Mouse (Mus musculus): Measurements from ENCODE around the gene Rec114. TPM values are rescaled to one million over a fixed set of nuclear protein-coding genes. Genes with fewer than 3 reads are reported as not detected.

Rec114 gene
- polyA plus RNA-seq, 1 experiment: 0.50 TPM

DNA sequence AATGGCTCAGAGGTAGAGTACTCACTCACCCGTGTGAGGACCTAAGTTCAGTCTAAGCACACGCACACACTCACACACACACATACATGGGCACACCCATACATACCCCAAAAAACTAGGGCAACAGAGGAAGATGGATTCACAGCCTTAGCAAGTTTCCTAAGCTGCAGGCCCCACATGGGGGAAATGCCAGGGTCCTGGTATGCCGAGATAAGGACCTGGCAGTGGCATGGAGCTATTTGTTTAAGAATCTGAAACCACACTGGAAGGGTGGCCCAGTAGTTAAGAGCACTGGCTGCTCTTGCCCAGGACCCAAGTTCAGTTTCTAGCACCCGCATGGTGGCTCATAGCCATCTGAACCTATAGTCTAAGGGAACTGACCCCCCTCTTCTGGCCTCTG lies 19.4 kb upstream of the Rec114 start:
- no peaks in the 10 kb centered on the region for H3K4me1 ChIP-seq (ENCODE audit: control insufficient read depth, insufficient read depth, low read length)
- no peaks in the 10 kb centered on the region for H3K36me3 ChIP-seq (ENCODE audit: control insufficient read depth, insufficient read depth, low read length)
- H3K4me3 ChIP-seq (ENCODE audit: insufficient read depth, low read depth, low read length): no peak overlapping the region
- TF ChIP-seq POLR2A (IDR thresholded peaks at IDR 0.05; ENCODE audit: low read depth, low read length) (no peak), CTCF (conservative IDR thresholded peaks at IDR 0.05; ENCODE audit: insufficient read depth, insufficient read length, low read depth, low read length) (no peak)
- H3K27ac ChIP-seq (ENCODE audit: insufficient read depth, low read depth, low read length): no peak overlapping the region
- WGBS: 89% methylated on average over 4 of the region's 4 CpGs
- H3K27me3 ChIP-seq (replicated peaks; ENCODE audit: control insufficient read depth, insufficient read depth, low read length): no peaks in the 10 kb centered on the region
- no peak for DNase-seq

GRCm38 (mm10) chr9:58762086-58762485 lies 18.3 kb upstream of the Rec114 start:
- no peak for DNase-seq
- no peaks in the 10 kb centered on the region for H3K4me1 ChIP-seq (ENCODE audit: control insufficient read depth, insufficient read depth, low read length)
- 41% methylated on average over 2 of the region's 2 CpGs for WGBS
- no peaks in the 10 kb centered on the region for H3K36me3 ChIP-seq (ENCODE audit: control insufficient read depth, insufficient read depth, low read length)
- H3K27me3 ChIP-seq (replicated peaks; ENCODE audit: control insufficient read depth, insufficient read depth, low read length): no peaks in the 10 kb centered on the region
- H3K4me3 ChIP-seq (ENCODE audit: insufficient read depth, low read depth, low read length): no peak overlapping the region
- no peak overlapping the region for H3K27ac ChIP-seq (ENCODE audit: insufficient read depth, low read depth, low read length)
- TF ChIP-seq CTCF (conservative IDR thresholded peaks at IDR 0.05; ENCODE audit: insufficient read depth, insufficient read length, low read depth, low read length): no peak
- TF ChIP-seq POLR2A (IDR thresholded peaks at IDR 0.05; ENCODE audit: low read depth, low read length): no peak

- no peak overlapping the region for H3K4me3 ChIP-seq (ENCODE audit: insufficient read depth, low read depth, low read length)
- no peaks in the 10 kb centered on the region for H3K4me1 ChIP-seq (ENCODE audit: control insufficient read depth, insufficient read depth, low read length)
- no peak overlapping the region for H3K27ac ChIP-seq (ENCODE audit: insufficient read depth, low read depth, low read length)
- no peaks in the 10 kb centered on the region for H3K27me3 ChIP-seq (replicated peaks; ENCODE audit: control insufficient read depth, insufficient read depth, low read length)
- no peaks in the 10 kb centered on the region for H3K36me3 ChIP-seq (ENCODE audit: control insufficient read depth, insufficient read depth, low read length)
- WGBS: 82% methylated on average over 7 of the region's 7 CpGs
- TF ChIP-seq POLR2A (IDR thresholded peaks at IDR 0.05; ENCODE audit: low read depth, low read length): no peak
- TF ChIP-seq CTCF (conservative IDR thresholded peaks at IDR 0.05; ENCODE audit: insufficient read depth, insufficient read length, low read depth, low read length): no peak
- no peak for DNase-seq
Measured at GRCm38 (mm10) chr9:58758754-58759153, 15.0 kb upstream of the Rec114 start.

- 72% methylated on average over 12 of the region's 12 CpGs for WGBS
- H3K27me3 ChIP-seq (replicated peaks; ENCODE audit: control insufficient read depth, insufficient read depth, low read length): no peaks in the 10 kb centered on the region
- no peaks in the 10 kb centered on the region for H3K36me3 ChIP-seq (ENCODE audit: control insufficient read depth, insufficient read depth, low read length)
- no peak for DNase-seq
- TF ChIP-seq POLR2A (IDR thresholded peaks at IDR 0.05; ENCODE audit: low read depth, low read length) (no peak), CTCF (conservative IDR thresholded peaks at IDR 0.05; ENCODE audit: insufficient read depth, insufficient read length, low read depth, low read length) (no peak)
- no peak overlapping the region for H3K27ac ChIP-seq (ENCODE audit: insufficient read depth, low read depth, low read length)
- no peak overlapping the region for H3K4me3 ChIP-seq (ENCODE audit: insufficient read depth, low read depth, low read length)
- H3K4me1 ChIP-seq (ENCODE audit: control insufficient read depth, insufficient read depth, low read length): no peaks in the 10 kb centered on the region
Measured at GRCm38 (mm10) chr9:58756371-58757132, 12.8 kb upstream of the Rec114 start.

GRCm38 (mm10) chr9:58753606-58754005 lies 9.8 kb upstream of the Rec114 start:
- no peak overlapping the region for H3K4me3 ChIP-seq (ENCODE audit: insufficient read depth, low read depth, low read length)
- H3K27ac ChIP-seq (ENCODE audit: insufficient read depth, low read depth, low read length): no peak overlapping the region
- 83% methylated on average over 1 of the region's 1 CpGs for WGBS
- no peak for TF ChIP-seq CTCF (conservative IDR thresholded peaks at IDR 0.05; ENCODE audit: insufficient read depth, insufficient read length, low read depth, low read length)
- TF ChIP-seq POLR2A (IDR thresholded peaks at IDR 0.05; ENCODE audit: low read depth, low read length): no peak
- no peak for DNase-seq
- no peaks in the 10 kb centered on the region for H3K36me3 ChIP-seq (ENCODE audit: control insufficient read depth, insufficient read depth, low read length)
- H3K4me1 ChIP-seq (ENCODE audit: control insufficient read depth, insufficient read depth, low read length): no peaks in the 10 kb centered on the region
- no peaks in the 10 kb centered on the region for H3K27me3 ChIP-seq (replicated peaks; ENCODE audit: control insufficient read depth, insufficient read depth, low read length)

- 58% methylated on average over 4 of the region's 4 CpGs for WGBS
- H3K36me3 ChIP-seq (ENCODE audit: control insufficient read depth, insufficient read depth, low read length): no peaks in the 10 kb centered on the region
- no peak overlapping the region for H3K4me3 ChIP-seq (ENCODE audit: insufficient read depth, low read depth, low read length)
- H3K27ac ChIP-seq (ENCODE audit: insufficient read depth, low read depth, low read length): no peak overlapping the region
- no peaks in the 10 kb centered on the region for H3K4me1 ChIP-seq (ENCODE audit: control insufficient read depth, insufficient read depth, low read length)
- TF ChIP-seq CTCF (conservative IDR thresholded peaks at IDR 0.05; ENCODE audit: insufficient read depth, insufficient read length, low read depth, low read length): no peak
- no peak for TF ChIP-seq POLR2A (IDR thresholded peaks at IDR 0.05; ENCODE audit: low read depth, low read length)
- DNase-seq: no peak
- no peaks in the 10 kb centered on the region for H3K27me3 ChIP-seq (replicated peaks; ENCODE audit: control insufficient read depth, insufficient read depth, low read length)
Measured at GRCm38 (mm10) chr9:58748142-58748541, 4.4 kb upstream of the Rec114 start.

DNA sequence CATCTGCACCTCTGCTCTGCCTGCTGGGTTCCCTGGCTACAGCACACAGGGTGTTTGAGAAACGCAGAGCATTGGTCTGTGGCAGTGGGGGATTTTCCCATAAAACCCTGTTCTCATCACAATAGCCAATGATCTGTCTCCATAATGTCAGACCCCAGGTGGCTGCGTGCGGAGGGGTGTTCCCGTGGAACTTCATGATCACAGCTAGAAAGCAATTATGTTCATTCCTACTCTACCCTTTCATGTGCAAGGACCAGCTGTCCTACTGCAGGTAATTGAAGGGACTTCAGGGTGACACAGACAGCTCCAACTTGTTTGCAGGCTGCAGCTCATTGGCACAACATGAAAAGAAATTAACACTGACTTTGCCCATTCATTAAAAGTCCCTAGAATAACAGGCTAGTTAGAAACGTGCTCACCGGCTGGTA lies 3.6 kb upstream of the Rec114 start:
- H3K4me3 ChIP-seq (ENCODE audit: insufficient read depth, low read depth, low read length): no peak overlapping the region
- DNase-seq: no peak
- no peak for TF ChIP-seq CTCF (conservative IDR thresholded peaks at IDR 0.05; ENCODE audit: insufficient read depth, insufficient read length, low read depth, low read length)
- no peak for TF ChIP-seq POLR2A (IDR thresholded peaks at IDR 0.05; ENCODE audit: low read depth, low read length)
- no peak overlapping the region for H3K27ac ChIP-seq (ENCODE audit: insufficient read depth, low read depth, low read length)
- H3K4me1 ChIP-seq (ENCODE audit: control insufficient read depth, insufficient read depth, low read length): no peaks in the 10 kb centered on the region
- H3K36me3 ChIP-seq (ENCODE audit: control insufficient read depth, insufficient read depth, low read length): no peaks in the 10 kb centered on the region
- 23% methylated on average over 6 of the region's 6 CpGs for WGBS
- no peaks in the 10 kb centered on the region for H3K27me3 ChIP-seq (replicated peaks; ENCODE audit: control insufficient read depth, insufficient read depth, low read length)

Measured in kidney, adult 2 months (tissue).